Mouse (Mus musculus) E14TG2a.4 (cell line): Measurements from ENCODE around the gene Myh7b.

Experiments used
- H3K27me3 ChIP-seq: 2 replicates; pipeline ENCODE4 v1.6.1; 2014; ENCODE audit warnings: low read length, control low read depth; ENCODE audit not compliant: insufficient read depth
- H3K36me3 ChIP-seq: 2 replicates; pipeline ENCODE4 v1.6.1; 2014; ENCODE audit warnings: low read length, control low read depth; ENCODE audit not compliant: insufficient read depth
- H3K4me1 ChIP-seq: replicated peaks from 2 replicates; pipeline ENCODE4 v1.6.1; 2014; ENCODE audit warnings: low read depth, low read length, control low read depth
- H3K4me3 ChIP-seq: replicated peaks from 2 replicates; pipeline ENCODE4 v1.5.1; 2014; ENCODE audit warnings: mild to moderate bottlenecking, low read length
- H3K9me3 ChIP-seq: 2 replicates; pipeline ENCODE4 v1.6.1; 2014; ENCODE audit warnings: low read length, control low read depth
- CTCF ChIP-seq: conservative IDR thresholded peaks from 2 replicates; pipeline ENCODE4 v1.5.1; 2014; ENCODE audit warnings: low read length
- NANOG ChIP-seq: IDR thresholded peaks from 2 replicates; pipeline ENCODE4 v1.6.1; 2014; ENCODE audit warnings: borderline replicate concordance, low read length, mixed read lengths
- POU5F1 ChIP-seq: IDR thresholded peaks from 2 replicates; pipeline ENCODE4 v1.6.1; 2014; ENCODE audit warnings: low read length, borderline replicate concordance

Gene Myh7b

DNA sequence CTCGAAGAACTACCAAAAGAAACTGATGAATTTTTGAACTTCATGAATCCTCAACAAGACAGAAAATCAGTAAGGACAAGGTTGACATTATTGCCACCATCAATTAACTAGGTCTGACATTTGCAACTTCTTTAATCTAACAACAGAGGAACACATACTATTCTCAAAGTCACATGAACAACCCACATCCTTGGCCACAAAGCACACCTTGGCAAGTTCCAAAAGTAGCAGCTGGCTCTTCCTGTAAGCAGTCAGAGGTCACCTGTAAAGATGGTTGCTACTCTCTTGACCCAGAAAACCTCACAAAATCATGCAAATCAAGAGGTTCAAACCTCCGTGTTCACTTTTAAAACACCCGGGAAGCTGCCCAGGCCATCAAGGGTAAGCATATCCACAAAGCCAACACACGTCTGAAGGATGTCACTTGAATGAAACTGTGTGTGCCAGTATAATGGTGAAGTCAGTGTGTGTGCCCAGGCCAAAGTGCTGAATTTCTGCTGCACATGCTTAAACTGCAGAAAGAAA is 68.6 kb downstream of the Myh7b start:
- no peaks in the 10 kb centered on the region for H3K27me3 ChIP-seq
- H3K4me3 ChIP-seq: no peak overlapping the region
- H3K36me3 ChIP-seq: no peaks in the 10 kb centered on the region
- peaks cover 6% of the 10 kb centered on the region; the same call in 1 of the 2 replicates for H3K4me1 ChIP-seq
- TF ChIP-seq NANOG (no peak), POU5F1 (no peak), CTCF (no peak)
- H3K9me3 ChIP-seq: no peaks in the 10 kb centered on the region

DNA sequence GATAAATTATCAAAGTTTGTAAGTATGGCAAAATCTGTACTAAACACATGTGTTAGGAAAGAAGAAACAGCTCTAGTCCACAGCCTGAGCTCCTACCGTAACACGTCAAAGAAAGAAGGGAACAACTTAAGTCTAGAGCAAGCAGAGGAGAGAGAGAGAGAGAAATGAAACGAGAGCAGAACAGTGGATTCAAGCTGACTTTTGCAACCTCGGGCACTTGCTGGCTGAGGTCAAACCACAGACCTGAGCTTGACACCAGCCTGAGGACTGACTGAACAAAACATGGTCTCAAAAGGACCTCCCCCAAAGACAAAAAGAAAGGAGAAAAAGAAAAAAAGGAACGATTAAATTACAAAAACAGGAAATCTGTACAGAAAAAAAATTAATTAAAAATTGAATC is 69.6 kb downstream of the Myh7b start:
- H3K4me3 ChIP-seq: no peak overlapping the region
- no peaks in the 10 kb centered on the region for H3K27me3 ChIP-seq
- H3K36me3 ChIP-seq: no peaks in the 10 kb centered on the region
- no peak for TF ChIP-seq POU5F1
- no peak for TF ChIP-seq NANOG
- TF ChIP-seq CTCF: no peak
- peaks cover 6% of the 10 kb centered on the region; the same call in 1 of the 2 replicates for H3K4me1 ChIP-seq
- H3K9me3 ChIP-seq: no peaks in the 10 kb centered on the region

DNA sequence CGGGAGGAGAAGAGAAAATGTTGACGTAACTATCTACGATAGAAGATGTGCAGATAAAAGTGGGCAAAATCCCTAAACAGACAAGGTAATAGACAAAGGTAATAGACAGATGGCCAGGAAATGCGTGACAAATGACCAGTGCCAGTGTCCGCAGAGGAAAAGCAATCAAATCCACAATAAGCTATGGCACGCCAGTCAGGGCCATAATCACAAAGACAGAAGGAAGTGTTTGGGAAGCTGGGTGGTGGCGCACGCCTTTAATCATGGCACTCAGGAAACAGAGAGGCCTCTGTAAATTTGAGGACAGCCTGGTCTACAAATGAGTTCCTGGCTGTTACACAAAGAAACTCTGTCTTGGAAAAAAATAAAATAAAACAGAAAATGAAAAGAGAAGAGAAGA is 70.2 kb downstream of the Myh7b start:
- Histone ChIP-seq H3K36me3 (no peaks in the 10 kb centered on the region), H3K9me3 (no peaks in the 10 kb centered on the region), H3K4me3 (no peak overlapping the region), H3K4me1 (peaks cover 6% of the 10 kb centered on the region; the same call in 1 of the 2 replicates), H3K27me3 (no peaks in the 10 kb centered on the region)
- no peak for TF ChIP-seq POU5F1
- no peak for TF ChIP-seq NANOG
- no peak for TF ChIP-seq CTCF

DNA sequence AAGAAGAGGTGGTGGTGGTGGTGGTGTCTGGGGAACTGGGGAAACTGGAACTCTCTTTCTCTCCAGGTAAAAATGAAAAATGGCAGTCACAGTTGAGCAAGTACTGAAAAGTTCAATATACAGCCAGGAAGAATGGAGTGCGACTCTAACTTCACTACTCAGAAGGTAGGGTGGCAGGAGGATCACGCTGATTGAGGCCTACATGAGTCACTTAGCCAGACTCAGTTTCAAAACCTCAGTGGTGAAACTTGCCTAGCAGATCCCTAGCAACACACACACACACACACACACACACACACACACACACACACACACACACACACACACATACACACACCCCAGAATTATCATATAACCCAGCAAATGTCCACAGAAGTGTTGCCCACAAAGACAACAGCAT is 70.9 kb downstream of the Myh7b start:
- Histone ChIP-seq H3K4me1 (peaks cover 6% of the 10 kb centered on the region; the same call in 1 of the 2 replicates), H3K4me3 (no peak overlapping the region), H3K36me3 (no peaks in the 10 kb centered on the region), H3K9me3 (no peaks in the 10 kb centered on the region), H3K27me3 (no peaks in the 10 kb centered on the region)
- TF ChIP-seq NANOG: no peak
- no peak for TF ChIP-seq CTCF
- no peak for TF ChIP-seq POU5F1

DNA sequence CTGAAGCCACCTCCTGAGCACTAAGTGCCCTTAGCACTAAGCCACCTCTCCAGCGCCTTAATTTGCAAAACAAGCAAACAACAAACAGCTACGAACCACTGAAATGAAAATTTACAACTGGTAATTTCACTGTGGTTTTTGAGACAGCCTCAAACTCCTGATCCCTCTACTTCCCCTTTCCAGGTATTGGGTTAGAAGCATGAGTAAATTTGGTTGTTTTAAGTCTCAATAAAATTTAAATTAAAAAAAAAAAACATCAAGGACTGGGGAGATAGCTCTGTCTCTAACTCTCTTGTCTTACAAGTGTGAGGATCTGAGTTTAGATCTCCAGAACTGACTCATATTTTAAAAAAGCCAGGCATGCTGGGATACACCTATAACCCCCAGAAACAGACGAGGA is 72.1 kb downstream of the Myh7b start:
- Histone ChIP-seq H3K27me3 (no peaks in the 10 kb centered on the region), H3K4me1 (peaks cover 9% of the 10 kb centered on the region; the same call in 1 of the 2 replicates), H3K9me3 (no peaks in the 10 kb centered on the region), H3K36me3 (no peaks in the 10 kb centered on the region; the same call in 1 of the 2 replicates), H3K4me3 (no peak overlapping the region)
- TF ChIP-seq CTCF (no peak), NANOG (no peak), POU5F1 (no peak)

DNA sequence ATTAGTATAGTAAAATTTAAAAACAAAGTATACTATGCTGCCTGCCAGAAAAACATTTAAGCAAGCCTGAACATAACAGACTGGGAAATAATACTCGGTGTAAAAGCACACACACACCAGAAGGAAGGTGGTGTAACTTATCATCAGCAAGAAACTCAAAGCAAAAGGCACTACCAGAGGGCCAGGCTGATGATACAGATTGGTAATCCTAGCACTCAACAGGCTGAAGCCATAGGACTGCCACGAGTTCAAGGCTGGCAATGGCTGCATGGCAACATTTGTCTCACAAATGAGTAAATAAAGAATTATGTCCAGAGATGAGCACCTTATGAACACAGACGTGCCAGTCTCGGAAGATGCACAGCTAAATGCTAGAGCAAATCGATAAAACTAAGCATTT is 72.8 kb downstream of the Myh7b start:
- H3K4me3 ChIP-seq: no peak overlapping the region
- H3K36me3 ChIP-seq: no peaks in the 10 kb centered on the region; the same call in 1 of the 2 replicates
- no peaks in the 10 kb centered on the region for H3K9me3 ChIP-seq
- H3K4me1 ChIP-seq: peaks cover 9% of the 10 kb centered on the region; the same call in 1 of the 2 replicates
- TF ChIP-seq NANOG: no peak
- TF ChIP-seq POU5F1: no peak
- no peak for TF ChIP-seq CTCF
- H3K27me3 ChIP-seq: no peaks in the 10 kb centered on the region
